Mouse (Mus musculus) 416B (cell line): ENCODE data around the gene Ankrd50.

Experiments
- DNase-seq: peaks from one replicate; pipeline ENCODE4 v3.0.0; 2011; ENCODE audit warnings: low read depth

Gene Ankrd50

GRCm38 (mm10) chr3:38466139-38466538 is 18.5 kb downstream of the Ankrd50 start:
- DNase-seq, result no peak

- DNase-seq, result no peak
Observed at GRCm38 (mm10) chr3:38463149-38463548, 21.5 kb downstream of the Ankrd50 start.

GRCm38 (mm10) chr3:38461742-38462141 is 22.9 kb downstream of the Ankrd50 start:
- DNase-seq, result no peak

- DNase-seq, result no peak
Observed at GRCm38 (mm10) chr3:38460250-38460624, 24.4 kb downstream of the Ankrd50 start.

GRCm38 (mm10) chr3:38459507-38460249 is 25.0 kb downstream of the Ankrd50 start:
- DNase-seq, result no peak

- no peak for DNase-seq
Observed at GRCm38 (mm10) chr3:38457041-38457440, 27.6 kb downstream of the Ankrd50 start.

- no peak for DNase-seq
Observed at GRCm38 (mm10) chr3:38452199-38452598, 32.4 kb downstream of the Ankrd50 start.

GRCm38 (mm10) chr3:38446586-38446985 is 38.1 kb downstream of the Ankrd50 start:
- DNase-seq, result no peak

GRCm38 (mm10) chr3:38443875-38444274 is 40.8 kb downstream of the Ankrd50 start:
- no peak for DNase-seq

GRCm38 (mm10) chr3:38440564-38440991 is 44.1 kb downstream of the Ankrd50 start:
- DNase-seq, result no peak

GRCm38 (mm10) chr3:38436596-38436995 is 48.0 kb downstream of the Ankrd50 start:
- no peak for DNase-seq

GRCm38 (mm10) chr3:38435828-38436227 is 48.8 kb downstream of the Ankrd50 start:
- DNase-seq, result no peak

- DNase-seq, result no peak
Observed at GRCm38 (mm10) chr3:38434486-38434885, 50.2 kb downstream of the Ankrd50 start.

GRCm38 (mm10) chr3:38433495-38434464 is 50.9 kb downstream of the Ankrd50 start:
- no peak for DNase-seq

- no peak for DNase-seq
Observed at GRCm38 (mm10) chr3:38431461-38431860, 53.2 kb downstream of the Ankrd50 start.

GRCm38 (mm10) chr3:38431042-38431441 is 53.6 kb downstream of the Ankrd50 start:
- DNase-seq, result no peak

- no peak for DNase-seq
Observed at GRCm38 (mm10) chr3:38427200-38427599, 57.4 kb downstream of the Ankrd50 start.

- DNase-seq, result no peak
Observed at GRCm38 (mm10) chr3:38423966-38424365, 60.7 kb downstream of the Ankrd50 start.

- DNase-seq, result no peak
Observed at GRCm38 (mm10) chr3:38419896-38420295, 64.7 kb downstream of the Ankrd50 start.

- no peak for DNase-seq
Observed at GRCm38 (mm10) chr3:38415292-38415930, 69.2 kb downstream of the Ankrd50 start.
